Mouse (Mus musculus): ENCODE data around the gene Mzf1.

Mzf1 gene

GRCm38 (mm10) chr7:12998053-12998452 lies 56.5 kb downstream of the Mzf1 start, which contains the start of gene Slc27a5:
TSS of gene Slc27a5 (minus strand) at chr7:12998192.
- ChIA-PET POLR2A (interaction anchor here in 3 of 4 experiments (0.8 to 3.5 kb wide), 28 partner anchors 8 to 117 kb away, joined by 3 to 26 read pairs (median 5); partner anchors contain the start of genes Zbtb45 (in 2 of the 3), Zfp446 (in 2 of the 3), Rnf225 (in 1 of the 3) and Rps5 (in 1 of the 3)), CTCF (interaction anchor here in 2 of 4 experiments (0.6 to 3.1 kb wide), 5 partner anchors 8 to 97 kb away, joined by 3 to 15 read pairs (median 3); partner anchors contain the start of gene Zbtb45 (in 1 of the 2))

- ChIA-PET POLR2A (interaction anchor here in 3 of 4 experiments (0.6 to 3.5 kb wide), 33 partner anchors 9 to 116 kb away, joined by 3 to 26 read pairs (median 5); partner anchors contain the start of genes Rps5 (in 2 of the 3), Zbtb45 (in 2 of the 3), Zfp446 (in 2 of the 3) and Rnf225 (in 1 of the 3)), CTCF (interaction anchor here in 3 of 4 experiments (0.6 to 3.1 kb wide), 6 partner anchors 9 to 96 kb away, joined by 3 to 15 read pairs (median 3); partner anchors contain the start of gene Zbtb45 (in 2 of the 3))
Observed at GRCm38 (mm10) chr7:12997230-12997629, 57.3 kb downstream of the Mzf1 start.

- CTCF ChIA-PET: interaction anchor here in 2 of 4 experiments (0.6 to 3.1 kb wide), 2 partner anchors 8 to 10 kb away, joined by 7 to 15 read pairs; no protein-coding TSS in a partner anchor
Observed at GRCm38 (mm10) chr7:12995862-12996261, 58.7 kb downstream of the Mzf1 start.

GRCm38 (mm10) chr7:12993148-12993547 lies 61.4 kb downstream of the Mzf1 start:
- POLR2A ChIA-PET: interaction anchor here in 2 of 4 experiments (0.6 to 2.3 kb wide), 16 partner anchors 10 to 71 kb away, joined by 3 to 19 read pairs (median 5); partner anchors contain the start of genes Rps5 (in 2 of the 2) and Zfp446 (in 2 of the 2)

More at GRCm38 (mm10) chr7:12995862-12996261, 58.7 kb downstream of the Mzf1 start:
- POLR2A ChIA-PET: interaction anchor here in 3 of 4 experiments (0.6 to 3.5 kb wide), 15 partner anchors 10 to 74 kb away, joined by 3 to 26 read pairs (median 7); partner anchors contain the start of genes Zbtb45 (in 3 of the 3), Rnf225 (in 1 of the 3), Rps5 (in 1 of the 3) and Zfp446 (in 1 of the 3)

More at GRCm38 (mm10) chr7:12993148-12993547, 61.4 kb downstream of the Mzf1 start:
- CTCF ChIA-PET: interaction anchor here in 3 of 4 experiments (0.6 to 1.1 kb wide), 5 partner anchors 9 to 84 kb away, joined by 3 to 8 read pairs (median 4); partner anchors contain the start of gene Zbtb45 (in 1 of the 3)
